Comparison of ENCODE assay signal across 32 mouse cellular contexts in genomic region chr6:75683935-75684334, GRCm38 (mm10).
"Had no signal": no experiment of that assay in that cellular context is flagged by ENCODE, and none has a peak within 500 bp of the region (broad histone marks: within the 10 kb centered on the region; RNA-seq: fewer than 3 reads in every experiment).

No protein-coding gene starts in this region.

- H3K9me3 ChIP-seq: heart, embryonic 10.5 days; heart, embryonic 12.5 days; heart, embryonic 13.5 days; heart, embryonic 15.5 days; hindbrain, embryonic 10.5 days; hindbrain, embryonic 12.5 days; hindbrain, embryonic 13.5 days; hindbrain, embryonic 15.5 days; kidney, embryonic 15.5 days had no signal

- H3K4me1 ChIP-seq: heart, embryonic 10.5 days; heart, embryonic 12.5 days; heart, embryonic 13.5 days; heart, embryonic 15.5 days; hindbrain, embryonic 10.5 days; hindbrain, embryonic 12.5 days; hindbrain, embryonic 13.5 days; hindbrain, embryonic 15.5 days; kidney, embryonic 15.5 days had no signal

- H3K27ac ChIP-seq: heart, embryonic 10.5 days; heart, embryonic 13.5 days; heart, embryonic 15.5 days; hindbrain, embryonic 10.5 days; hindbrain, embryonic 12.5 days; hindbrain, embryonic 13.5 days; hindbrain, embryonic 14.5 days; hindbrain, embryonic 15.5 days; hindbrain, postnatal 0 days; kidney, embryonic 15.5 days; kidney, postnatal 0 days; layer of hippocampus, adult 2 months; left cerebral cortex, adult 2 months had no signal

- DNase-seq: heart, postnatal 10 days; heart, postnatal 14 days; heart, postnatal 36 days; heart, postnatal 4 days; kidney, adult 11 months; kidney, adult 18-20 months; kidney, adult 2 months; kidney, adult 8-10 months; kidney, postnatal 10 days; kidney, postnatal 14 days; kidney, postnatal 25 days; kidney, postnatal 36 days; kidney, postnatal 4 days; layer of hippocampus, adult 9-11 months; layer of hippocampus, postnatal 36 days had no signal

- ATAC-seq: hindbrain, embryonic 16.5 days; hindbrain, postnatal 0 days; inflammation-experienced regulatory T-cells, adult 6 months had no signal

- H3K4me2 ChIP-seq: heart, embryonic 11.5 days; heart, embryonic 12.5 days; heart, embryonic 13.5 days; heart, embryonic 15.5 days; hindbrain, embryonic 12.5 days; hindbrain, embryonic 13.5 days; hindbrain, embryonic 14.5 days; hindbrain, embryonic 15.5 days; kidney, embryonic 15.5 days had no signal

- H3K4me3 ChIP-seq: heart, embryonic 10.5 days; heart, embryonic 12.5 days; heart, embryonic 13.5 days; heart, embryonic 15.5 days; hindbrain, embryonic 10.5 days; hindbrain, embryonic 12.5 days; hindbrain, embryonic 13.5 days; hindbrain, embryonic 15.5 days; kidney, embryonic 15.5 days; layer of hippocampus, adult 2 months; left cerebral cortex, adult 2 months had no signal

- H3K9ac ChIP-seq: heart, embryonic 12.5 days; heart, embryonic 13.5 days; heart, embryonic 15.5 days; hindbrain, embryonic 12.5 days; hindbrain, embryonic 13.5 days; hindbrain, embryonic 14.5 days; hindbrain, embryonic 15.5 days; kidney, embryonic 15.5 days had no signal

- H3K27me3 ChIP-seq: heart, embryonic 12.5 days; heart, embryonic 13.5 days; heart, embryonic 15.5 days; hindbrain, embryonic 12.5 days; hindbrain, embryonic 13.5 days; hindbrain, embryonic 15.5 days; kidney, embryonic 15.5 days had no signal

- H3K36me3 ChIP-seq: heart, embryonic 10.5 days; heart, embryonic 12.5 days; heart, embryonic 13.5 days; heart, embryonic 15.5 days; hindbrain, embryonic 10.5 days; hindbrain, embryonic 12.5 days; hindbrain, embryonic 13.5 days; hindbrain, embryonic 15.5 days; kidney, embryonic 15.5 days had no signal
